Mouse (Mus musculus) kidney, postnatal 0 days (tissue): Measurements from ENCODE around the gene Gls2. TPM values are rescaled to one million over a fixed set of nuclear protein-coding genes. Genes with fewer than 3 reads are reported as not detected.

Experiments
- ATAC-seq: fragments of 200-750 bp; cut with Nextera tagmentation; replicated peaks from 2 replicates; pipeline ENCODE4 v1.8.0; 2017; ENCODE audit warnings: low read depth, moderate number of reproducible peaks, moderate TSS enrichment, moderate library complexity; ENCODE audit not compliant: low FRiP score
- DNase-seq: peaks from one replicate; pipeline ENCODE4 v3.0.0-alpha.2; 2016; ENCODE audit warnings: low spot score
- H3K27ac ChIP-seq: fragments of 300-500 bp; sonication (generic); 2 replicates; pipeline ENCODE4 v1.5.1; 2014; ENCODE audit warnings: mild to moderate bottlenecking
- H3K27me3 ChIP-seq: fragments of 300-500 bp; sonication (generic); 2 replicates; pipeline ENCODE4 v1.6.1; 2014; ENCODE audit warnings: low read length, mixed read lengths; ENCODE audit not compliant: insufficient read depth
- H3K36me3 ChIP-seq: fragments of 300-500 bp; sonication (generic); 2 replicates; pipeline ENCODE4 v1.6.1; 2014; ENCODE audit warnings: low read length, mixed read lengths; ENCODE audit not compliant: insufficient read depth
- H3K4me1 ChIP-seq: fragments of 300-500 bp; sonication (generic); replicated peaks from 2 replicates; pipeline ENCODE4 v1.6.1; 2014; ENCODE audit warnings: antibody characterized with exemption, low read length, mixed read lengths; ENCODE audit not compliant: insufficient read depth
- H3K4me2 ChIP-seq: fragments of 300-500 bp; sonication (generic); 2 replicates; pipeline ENCODE4 v1.6.1; 2014; ENCODE audit warnings: mild to moderate bottlenecking, low read length, moderate library complexity, mixed read lengths
- H3K4me3 ChIP-seq: fragments of 300-500 bp; sonication (generic); replicated peaks from 2 replicates; pipeline ENCODE4 v1.5.1; 2014; ENCODE audit warnings: low read depth, low read length
- H3K9ac ChIP-seq: fragments of 300-500 bp; sonication (generic); 2 replicates; pipeline ENCODE4 v1.6.1; 2014; ENCODE audit warnings: low read depth, low read length
- H3K9me3 ChIP-seq: fragments of 300-500 bp; sonication (generic); replicated peaks from 2 replicates; pipeline ENCODE4 v1.6.1; 2016; ENCODE audit warnings: low read length, inconsistent platforms, mixed read lengths
- CTCF ChIP-seq: IDR thresholded peaks from 2 replicates; pipeline ENCODE4 v1.5.1; 2016; ENCODE audit warnings: antibody characterized with exemption, low read depth, mild to moderate bottlenecking, moderate library complexity
- WGBS: fragments of 180-500 bp; shearing (Covaris S2); extraction: QIAGEN DNeasy Blood & Tissue Kit; methylation state at CpG from one replicate; pipeline ENCODE4 v1.1.7; 2014; 5-methylcytosine and 5-hydroxymethylcytosine counted together
- polyA plus RNA-seq: library from polyadenylated mRNA; unstranded; fragments of >200 nt; fragmentation: Nextera tagmentation; extraction: Ambion mirVana; gene quantifications from 2 replicates; pipeline ENCODE4 v1.2.1, GENCODE M21; 2015

The Gls2 gene
- polyA plus RNA-seq, 1 experiment from 2014 or later = 0.79 TPM

DNA sequence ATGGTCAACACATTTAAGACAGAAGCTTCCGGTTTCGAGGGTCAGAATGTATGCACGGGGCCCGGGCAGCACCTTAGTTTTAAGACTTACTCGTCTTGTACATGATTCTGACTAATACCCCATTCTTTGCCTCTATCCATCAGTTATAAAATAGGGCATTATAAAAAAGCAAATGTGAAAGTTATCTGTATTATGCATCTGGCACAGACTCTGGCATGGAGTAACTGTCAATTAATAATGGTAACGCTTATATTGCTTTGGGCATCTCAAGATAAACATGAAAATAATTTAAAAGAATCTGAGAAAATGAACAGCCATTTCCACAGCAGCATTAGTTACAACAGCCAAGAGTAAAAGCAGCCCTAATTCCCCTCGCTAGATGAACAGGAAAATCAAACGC is 33.8 kb downstream of the Gls2 start:
- ATAC-seq = no peak
- 92% methylated on average over 8 of the region's 8 CpGs for WGBS
- TF ChIP-seq CTCF = no peak

DNA sequence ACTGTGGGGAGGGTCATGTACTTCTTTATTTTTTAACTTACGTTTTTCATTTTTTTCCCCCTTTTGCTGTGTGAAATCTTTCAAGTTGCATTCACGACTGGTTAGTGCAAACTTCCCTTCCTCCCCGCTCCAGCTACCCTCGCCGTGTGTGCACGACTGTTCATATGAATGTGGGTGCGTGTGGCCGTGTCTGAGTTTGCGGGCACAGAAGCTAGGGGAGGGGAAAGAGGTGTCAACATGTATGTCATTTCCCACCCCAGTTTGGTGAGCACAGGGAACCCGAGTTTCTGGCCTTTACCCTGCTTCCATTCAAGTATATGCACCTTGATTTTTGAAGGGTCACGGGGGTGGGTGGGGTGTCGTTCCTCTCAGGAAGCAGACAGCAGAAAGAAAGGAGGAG is 36.3 kb downstream of the Gls2 start:
- Histone ChIP-seq H3K27me3 (no peaks in the 10 kb centered on the region), H3K4me1 (no peaks in the 10 kb centered on the region), H3K4me3 (no peak overlapping the region), H3K4me2 (no peak overlapping the region), H3K27ac (no peak overlapping the region), H3K36me3 (no peaks in the 10 kb centered on the region), H3K9me3 (no peaks in the 10 kb centered on the region), H3K9ac (no peak overlapping the region)
- 67% methylated on average over 12 of the region's 12 CpGs for WGBS
- ATAC-seq (no peak), DNase-seq (no peak)
- TF ChIP-seq CTCF = no peak

More for the DNA sequence above, 33.8 kb downstream of the Gls2 start:
- Histone ChIP-seq H3K36me3 (no peaks in the 10 kb centered on the region), H3K4me2 (no peak overlapping the region), H3K4me1 (no peaks in the 10 kb centered on the region), H3K9ac (no peak overlapping the region), H3K4me3 (no peak overlapping the region), H3K27ac (no peak overlapping the region), H3K27me3 (no peaks in the 10 kb centered on the region), H3K9me3 (no peaks in the 10 kb centered on the region)
- DNase-seq = no peak

DNA sequence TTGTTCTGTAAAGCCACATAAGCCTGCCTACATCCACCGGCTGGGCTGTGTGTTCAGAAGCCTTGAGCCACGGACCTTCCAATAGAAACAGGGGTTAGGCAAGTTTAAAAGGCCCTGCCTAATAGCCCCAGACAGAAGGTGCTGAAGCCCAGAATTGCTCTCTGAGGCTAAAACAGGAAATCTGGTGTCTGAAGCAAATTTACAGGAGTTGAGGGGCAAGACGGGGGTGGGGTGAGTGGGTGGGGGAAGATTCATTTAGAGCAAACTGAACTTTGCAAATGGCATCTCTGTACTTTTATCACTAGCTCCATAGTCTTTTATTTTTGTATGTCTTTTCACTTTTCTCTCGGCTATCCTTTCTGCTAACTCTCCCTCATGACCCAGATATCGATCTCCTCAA is 36.9 kb downstream of the Gls2 start:
- H3K27me3 ChIP-seq = no peaks in the 10 kb centered on the region
- no peaks in the 10 kb centered on the region for H3K36me3 ChIP-seq
- TF ChIP-seq CTCF = no peak
- WGBS = 6% methylated on average over 5 of the region's 5 CpGs
- H3K9ac ChIP-seq = peak overlapping the region; percentile 71; the same call in 1 of the 2 replicates
- peak overlapping the region; percentile 93; the same call in 1 of the 2 replicates for H3K27ac ChIP-seq
- H3K4me1 ChIP-seq = no peaks in the 10 kb centered on the region
- DNase-seq = no peak
- ATAC-seq = no peak
- H3K4me2 ChIP-seq = peak overlapping the region; percentile 80
- H3K4me3 ChIP-seq = peak overlapping the region; percentile 80
- no peaks in the 10 kb centered on the region for H3K9me3 ChIP-seq

DNA sequence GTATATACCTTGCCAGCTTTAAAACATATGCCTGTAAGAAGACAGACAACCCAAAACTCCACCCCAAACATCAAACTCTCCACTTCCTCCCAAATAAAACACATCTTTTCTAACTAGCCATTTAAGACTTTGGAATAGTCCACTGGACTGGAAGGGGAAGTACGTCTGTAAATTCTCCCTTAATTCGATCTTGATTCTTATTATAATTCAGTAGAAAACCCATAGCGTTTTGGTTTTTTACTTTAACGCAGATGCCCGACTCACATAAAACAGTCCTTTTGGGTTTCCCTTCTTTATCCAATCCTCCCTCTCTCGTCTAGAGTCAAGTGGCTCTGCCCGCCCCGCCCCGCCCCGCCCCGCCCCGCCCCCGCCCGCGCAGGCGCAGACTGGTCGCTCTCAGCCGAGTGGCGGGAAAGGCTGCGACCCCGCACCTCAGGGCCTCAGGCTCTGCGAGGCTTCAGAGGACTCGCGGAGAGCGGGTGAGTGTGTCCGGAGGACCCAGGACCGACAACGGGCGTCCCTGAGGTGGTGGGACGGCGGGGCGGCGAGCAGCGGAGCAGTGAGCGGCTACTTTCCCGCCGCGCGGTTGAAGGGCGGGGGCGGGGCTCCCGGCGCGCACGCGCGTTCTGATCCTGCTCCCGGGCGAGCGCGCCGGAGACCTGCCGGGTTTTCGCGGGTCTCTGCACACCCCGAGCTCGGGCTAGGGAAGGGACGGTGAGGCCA is 37.6 kb downstream of the Gls2 start, which contains the start of gene Timeless:
TSS of gene Timeless (plus strand) at position 369 of the 723 bp plus-strand sequence.
- H3K4me2 ChIP-seq = peak within 1 kb of the TSS; percentile 80

DNA sequence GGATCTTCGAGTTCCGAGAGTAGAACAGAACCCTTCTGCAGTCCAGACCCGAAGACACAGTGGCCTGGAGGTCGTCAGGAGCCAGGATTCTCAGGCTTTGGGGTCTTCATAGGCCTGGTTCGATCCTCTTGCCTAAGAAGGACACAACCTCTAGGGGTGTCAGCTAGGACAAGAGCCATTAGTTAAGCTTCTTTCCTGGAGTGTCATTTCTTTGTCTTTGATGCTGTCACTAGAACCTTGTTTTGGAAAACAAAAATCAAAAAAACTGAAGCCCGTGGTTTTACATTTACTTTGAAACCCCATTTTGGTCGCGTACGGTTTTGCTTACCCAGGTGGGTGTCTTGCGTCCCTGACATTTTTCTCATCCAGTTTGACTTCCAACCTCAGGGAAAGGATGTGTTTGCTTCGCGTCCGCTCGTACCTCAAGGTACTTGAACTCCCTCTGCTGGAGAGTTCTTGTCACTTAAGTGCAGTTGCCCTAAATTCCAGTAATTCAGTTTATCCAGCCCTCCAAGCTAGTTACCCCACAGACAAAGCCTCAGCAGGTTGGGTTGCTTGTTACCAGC is 38.2 kb downstream of the Gls2 start:
- Histone ChIP-seq H3K9ac (peak overlapping the region; percentile 71), H3K27ac (peak overlapping the region; percentile 93), H3K4me1 (no peaks in the 10 kb centered on the region), H3K4me3 (peak overlapping the region; percentile 80), H3K27me3 (no peaks in the 10 kb centered on the region), H3K36me3 (no peaks in the 10 kb centered on the region), H3K4me2 (peak overlapping the region; percentile 80), H3K9me3 (no peaks in the 10 kb centered on the region)
- 0 out of 2 replicates have a peak, but pooled peaks have one; percentile 12 for ATAC-seq
- WGBS = under 1% methylated on average over 14 of the region's 14 CpGs
- DNase-seq = peak; percentile 91
- TF ChIP-seq CTCF = peak; percentile 83

More for the DNA sequence above, 37.6 kb downstream of the Gls2 start, which contains the start of gene Timeless:
- Histone ChIP-seq H3K27ac (peak within 1 kb of the TSS; percentile 93), H3K27me3 (no peaks in the 10 kb centered on the region), H3K4me3 (peak within 1 kb of the TSS; percentile 80), H3K9me3 (no peaks in the 10 kb centered on the region), H3K9ac (peak within 1 kb of the TSS; percentile 71), H3K4me1 (no peaks in the 10 kb centered on the region), H3K36me3 (no peaks in the 10 kb centered on the region)
- no peak for TF ChIP-seq CTCF
- under 1% methylated on average over 58 of the region's 58 CpGs for WGBS
- peak; percentile 89 for ATAC-seq
- peak; percentile 90 for DNase-seq

DNA sequence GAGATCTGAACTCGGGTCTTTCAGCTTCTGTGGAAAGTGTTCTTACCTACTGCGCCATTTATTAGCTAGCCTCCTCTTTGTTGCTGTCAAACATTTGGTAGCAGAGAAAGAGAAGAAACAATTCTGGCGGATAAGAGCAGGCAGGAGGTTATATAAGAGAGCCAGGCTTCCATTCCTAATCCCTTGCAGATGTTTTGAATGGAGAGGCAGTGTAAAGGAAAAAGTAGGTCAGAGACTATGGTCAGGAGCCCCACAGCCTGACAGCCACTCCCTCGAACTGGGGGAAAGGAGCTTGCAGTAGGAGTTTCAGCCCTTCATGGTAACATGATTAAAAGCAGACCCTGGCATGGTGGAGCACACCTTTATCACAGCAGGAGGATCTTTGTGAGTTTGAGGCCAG is 42.1 kb downstream of the Gls2 start:
- Histone ChIP-seq H3K4me2 (no peak overlapping the region), H3K27me3 (no peaks in the 10 kb centered on the region), H3K9ac (no peak overlapping the region), H3K27ac (no peak overlapping the region), H3K36me3 (0 out of 2 replicates have a peak, but pooled peaks cover 11% of the 10 kb centered on the region), H3K9me3 (no peaks in the 10 kb centered on the region), H3K4me3 (no peak overlapping the region), H3K4me1 (no peaks in the 10 kb centered on the region)
- TF ChIP-seq CTCF = no peak
- no peak for ATAC-seq
- DNase-seq = no peak
- 73% methylated on average over 4 of the region's 4 CpGs for WGBS
